Mouse (Mus musculus): ENCODE measurements around the gene Commd4.

Gene Commd4

GRCm38 (mm10) chr9:57141417-57142353 lies 16.4 kb downstream of the Commd4 start:
- DNase-seq, result no peak

GRCm38 (mm10) chr9:57139571-57139970 lies 18.6 kb downstream of the Commd4 start:
- no peak for DNase-seq

- DNase-seq, result no peak
Observed at GRCm38 (mm10) chr9:57139110-57139509, 19.0 kb downstream of the Commd4 start.

- DNase-seq, result no peak
Observed at GRCm38 (mm10) chr9:57138507-57138906, 19.6 kb downstream of the Commd4 start.

GRCm38 (mm10) chr9:57137777-57138176 lies 20.4 kb downstream of the Commd4 start:
- no peak for DNase-seq

GRCm38 (mm10) chr9:57137246-57137645 lies 20.9 kb downstream of the Commd4 start:
- DNase-seq, result no peak

GRCm38 (mm10) chr9:57130577-57131433 lies 27.3 kb downstream of the Commd4 start, which contains the start of gene Man2c1:
TSS of gene Man2c1 (plus strand) at chr9:57130690.
- peak; percentile 98 for DNase-seq

GRCm38 (mm10) chr9:57129641-57130040 lies 28.5 kb downstream of the Commd4 start:
- no peak for DNase-seq

- DNase-seq, result no peak
Observed at GRCm38 (mm10) chr9:57117261-57117755, 40.8 kb downstream of the Commd4 start.

Data from lung, postnatal 36 days (tissue).